Mouse (Mus musculus): ENCODE measurements around the gene St3gal3. TPM values are rescaled to one million over a fixed set of nuclear protein-coding genes. Genes with fewer than 3 reads are reported as not detected.

St3gal3 gene
- total RNA-seq, 2 experiments from 2014 or later: 4.6 to 4.7 TPM

GRCm38 (mm10) chr4:118143679-118144078 is 9.0 kb upstream of the St3gal3 start:
- ATAC-seq (replicated peaks; ENCODE audit: poor library complexity): no peak

- no peak for ATAC-seq (replicated peaks; ENCODE audit: poor library complexity)
Measured at GRCm38 (mm10) chr4:118141511-118141910, 6.8 kb upstream of the St3gal3 start.

GRCm38 (mm10) chr4:118138891-118139290 is 4.2 kb upstream of the St3gal3 start:
- ATAC-seq (replicated peaks; ENCODE audit: poor library complexity): no peak

- no peak for ATAC-seq (replicated peaks; ENCODE audit: poor library complexity)
Measured at GRCm38 (mm10) chr4:118137857-118138256, 3.1 kb upstream of the St3gal3 start.

- ATAC-seq (replicated peaks; ENCODE audit: poor library complexity): no peak
Measured at GRCm38 (mm10) chr4:118137311-118137710, 2.6 kb upstream of the St3gal3 start.

- ATAC-seq (replicated peaks; ENCODE audit: poor library complexity): peak; percentile 9; the same call in 1 of the 2 replicates
Measured at GRCm38 (mm10) chr4:118135414-118135813, 700 bp upstream of the St3gal3 start.

GRCm38 (mm10) chr4:118131329-118131728 is 3.4 kb downstream of the St3gal3 start:
- ATAC-seq (replicated peaks; ENCODE audit: poor library complexity): no peak

- ATAC-seq (replicated peaks; ENCODE audit: poor library complexity): peak; percentile 31
Measured at GRCm38 (mm10) chr4:118123030-118123704, 11.5 kb downstream of the St3gal3 start.

- no peak for ATAC-seq (replicated peaks; ENCODE audit: poor library complexity)
Measured at GRCm38 (mm10) chr4:118122078-118122477, 12.6 kb downstream of the St3gal3 start.

GRCm38 (mm10) chr4:118117565-118117964 is 17.1 kb downstream of the St3gal3 start:
- ATAC-seq (replicated peaks; ENCODE audit: poor library complexity): no peak

GRCm38 (mm10) chr4:118116098-118116497 is 18.6 kb downstream of the St3gal3 start:
- no peak for ATAC-seq (replicated peaks; ENCODE audit: poor library complexity)

- 0 out of 2 replicates have a peak, but pooled peaks have one; percentile 14 for ATAC-seq (replicated peaks; ENCODE audit: poor library complexity)
Measured at GRCm38 (mm10) chr4:118115132-118115531, 19.6 kb downstream of the St3gal3 start.

GRCm38 (mm10) chr4:118112601-118113000 is 22.1 kb downstream of the St3gal3 start:
- ATAC-seq (replicated peaks; ENCODE audit: poor library complexity): no peak

- ATAC-seq (replicated peaks; ENCODE audit: poor library complexity): peak; percentile 67
Measured at GRCm38 (mm10) chr4:118109649-118110048, 25.1 kb downstream of the St3gal3 start.

- no peak for ATAC-seq (replicated peaks; ENCODE audit: poor library complexity)
Measured at GRCm38 (mm10) chr4:118108779-118109178, 25.9 kb downstream of the St3gal3 start.

GRCm38 (mm10) chr4:118105256-118106053 is 29.3 kb downstream of the St3gal3 start:
- ATAC-seq (replicated peaks; ENCODE audit: poor library complexity): peak; percentile 88

GRCm38 (mm10) chr4:118103280-118103830 is 31.4 kb downstream of the St3gal3 start:
- no peak for ATAC-seq (replicated peaks; ENCODE audit: poor library complexity)

- no peak for ATAC-seq (replicated peaks; ENCODE audit: poor library complexity)
Measured at GRCm38 (mm10) chr4:118101497-118101896, 33.2 kb downstream of the St3gal3 start.

- ATAC-seq (replicated peaks; ENCODE audit: poor library complexity): peak; percentile 57
Measured at GRCm38 (mm10) chr4:118099637-118100364, 34.9 kb downstream of the St3gal3 start.

GRCm38 (mm10) chr4:118098571-118098970 is 36.1 kb downstream of the St3gal3 start:
- no peak for ATAC-seq (replicated peaks; ENCODE audit: poor library complexity)

- ATAC-seq (replicated peaks; ENCODE audit: poor library complexity): no peak
Measured at GRCm38 (mm10) chr4:118096069-118096468, 38.6 kb downstream of the St3gal3 start.

All from megakaryocyte progenitor cell, adult 5-6 weeks (primary cell).